Mouse (Mus musculus): ENCODE measurements around the gene Lman1l. TPM values are rescaled to one million over a fixed set of nuclear protein-coding genes. Genes with fewer than 3 reads are reported as not detected.

The Lman1l gene
- polyA plus RNA-seq, 1 experiment from 2014 or later = not detected

- no peak overlapping the region for H3K9ac ChIP-seq
- no peak overlapping the region for H3K4me2 ChIP-seq
- H3K4me1 ChIP-seq (replicated peaks) = no peaks in the 10 kb centered on the region
- H3K27me3 ChIP-seq = no peaks in the 10 kb centered on the region
- H3K27ac ChIP-seq = no peak overlapping the region
- peaks cover 23% of the 10 kb centered on the region; the same call in 1 of the 2 replicates for H3K36me3 ChIP-seq
- no peak overlapping the region for H3K4me3 ChIP-seq
- no peak for ATAC-seq (replicated peaks; ENCODE audit: insufficient number of reproducible peaks, insufficient read depth, low FRiP score, low read depth)
- no peaks in the 10 kb centered on the region for H3K9me3 ChIP-seq (replicated peaks)
Observed at GRCm38 (mm10) chr9:57574397-57574796, 46.2 kb downstream of the Lman1l start.

- H3K9ac ChIP-seq = no peak overlapping the region
- H3K27ac ChIP-seq = no peak overlapping the region
- ATAC-seq (replicated peaks; ENCODE audit: insufficient number of reproducible peaks, insufficient read depth, low FRiP score, low read depth) = no peak
- no peak overlapping the region for H3K4me3 ChIP-seq
- H3K4me2 ChIP-seq = no peak overlapping the region
- H3K27me3 ChIP-seq = no peaks in the 10 kb centered on the region
- no peaks in the 10 kb centered on the region for H3K9me3 ChIP-seq (replicated peaks)
- WGBS = 78% methylated on average over 6 of the region's 6 CpGs
- peaks cover 21% of the 10 kb centered on the region; the same call in 1 of the 2 replicates for H3K36me3 ChIP-seq
- peaks cover 21% of the 10 kb centered on the region for H3K4me1 ChIP-seq (replicated peaks)
Observed at GRCm38 (mm10) chr9:57568500-57568899, 52.1 kb downstream of the Lman1l start.

- H3K36me3 ChIP-seq = peaks cover 21% of the 10 kb centered on the region; the same call in 1 of the 2 replicates
- no peak for ATAC-seq (replicated peaks; ENCODE audit: insufficient number of reproducible peaks, insufficient read depth, low FRiP score, low read depth)
- no peaks in the 10 kb centered on the region for H3K27me3 ChIP-seq
- no peak overlapping the region for H3K27ac ChIP-seq
- no peaks in the 10 kb centered on the region for H3K9me3 ChIP-seq (replicated peaks)
- H3K4me1 ChIP-seq (replicated peaks) = peaks cover 35% of the 10 kb centered on the region
- H3K9ac ChIP-seq = no peak overlapping the region
- WGBS = 49% methylated on average over 8 of the region's 8 CpGs
- no peak overlapping the region for H3K4me3 ChIP-seq
- no peak overlapping the region for H3K4me2 ChIP-seq
Observed at GRCm38 (mm10) chr9:57566846-57567245, 53.7 kb downstream of the Lman1l start.

- Histone ChIP-seq H3K4me2 (no peak overlapping the region), H3K36me3 (peaks cover 12% of the 10 kb centered on the region; the same call in 1 of the 2 replicates), H3K4me3 (no peak overlapping the region), H3K9ac (no peak overlapping the region), H3K4me1 (replicated peaks) (peaks cover 43% of the 10 kb centered on the region), H3K9me3 (replicated peaks) (no peaks in the 10 kb centered on the region), H3K27me3 (no peaks in the 10 kb centered on the region), H3K27ac (peak overlapping the region; percentile 21; the same call in 1 of the 2 replicates)
- ATAC-seq (replicated peaks; ENCODE audit: insufficient number of reproducible peaks, insufficient read depth, low FRiP score, low read depth) = no peak
- 28% methylated on average over 10 of the region's 10 CpGs for WGBS
Observed at GRCm38 (mm10) chr9:57565741-57566221, 54.8 kb downstream of the Lman1l start.

GRCm38 (mm10) chr9:57564609-57565008, 56.0 kb downstream of the Lman1l start:
- H3K4me3 ChIP-seq = no peak overlapping the region
- no peaks in the 10 kb centered on the region for H3K27me3 ChIP-seq
- H3K36me3 ChIP-seq = peaks cover 12% of the 10 kb centered on the region; the same call in 1 of the 2 replicates
- peaks cover 47% of the 10 kb centered on the region for H3K4me1 ChIP-seq (replicated peaks)
- ATAC-seq (replicated peaks; ENCODE audit: insufficient number of reproducible peaks, insufficient read depth, low FRiP score, low read depth) = no peak
- no peak overlapping the region for H3K4me2 ChIP-seq
- no peak overlapping the region for H3K27ac ChIP-seq
- 89% methylated on average over 6 of the region's 6 CpGs for WGBS
- no peaks in the 10 kb centered on the region for H3K9me3 ChIP-seq (replicated peaks)
- H3K9ac ChIP-seq = no peak overlapping the region

- ATAC-seq (replicated peaks; ENCODE audit: insufficient number of reproducible peaks, insufficient read depth, low FRiP score, low read depth) = no peak
- peaks cover under 1% of the 10 kb centered on the region; the same call in 1 of the 2 replicates for H3K36me3 ChIP-seq
- no peak overlapping the region for H3K4me3 ChIP-seq
- WGBS = 51% methylated on average over 4 of the region's 4 CpGs
- peaks cover 47% of the 10 kb centered on the region for H3K4me1 ChIP-seq (replicated peaks)
- H3K27ac ChIP-seq = peak overlapping the region; percentile 61
- no peak overlapping the region; the same call in 1 of the 2 replicates for H3K9ac ChIP-seq
- H3K4me2 ChIP-seq = peak overlapping the region; percentile 82; the same call in 1 of the 2 replicates
- no peaks in the 10 kb centered on the region for H3K27me3 ChIP-seq
- no peaks in the 10 kb centered on the region for H3K9me3 ChIP-seq (replicated peaks)
Observed at GRCm38 (mm10) chr9:57562896-57563372, 57.6 kb downstream of the Lman1l start.

- Histone ChIP-seq H3K4me1 (replicated peaks) (peaks cover 42% of the 10 kb centered on the region), H3K9ac (0 out of 2 replicates have a peak overlapping the region, but pooled peaks have one; percentile 78), H3K9me3 (replicated peaks) (no peaks in the 10 kb centered on the region), H3K36me3 (no peaks in the 10 kb centered on the region), H3K4me3 (peak overlapping the region; percentile 71), H3K27ac (0 out of 2 replicates have a peak overlapping the region, but pooled peaks have one; percentile 80), H3K4me2 (peak overlapping the region; percentile 82), H3K27me3 (no peaks in the 10 kb centered on the region)
- no peak for ATAC-seq (replicated peaks; ENCODE audit: insufficient number of reproducible peaks, insufficient read depth, low FRiP score, low read depth)
- WGBS = 70% methylated on average over 13 of the region's 13 CpGs
Observed at GRCm38 (mm10) chr9:57561711-57562099, 58.9 kb downstream of the Lman1l start.

- Histone ChIP-seq H3K9ac (peak within 1 kb of the TSS; percentile 78), H3K4me1 (replicated peaks) (peaks cover 38% of the 10 kb centered on the region), H3K4me2 (peak within 1 kb of the TSS; percentile 82), H3K27me3 (no peaks in the 10 kb centered on the region), H3K4me3 (peak within 1 kb of the TSS; percentile 71), H3K9me3 (replicated peaks) (no peaks in the 10 kb centered on the region), H3K36me3 (no peaks in the 10 kb centered on the region), H3K27ac (peak within 1 kb of the TSS; percentile 80)
- peak; percentile 98 for ATAC-seq (replicated peaks; ENCODE audit: insufficient number of reproducible peaks, insufficient read depth, low FRiP score, low read depth)
- WGBS = under 1% methylated on average over 37 of the region's 37 CpGs
Observed at GRCm38 (mm10) chr9:57560861-57561710, 59.5 kb downstream of the Lman1l start, which contains the start of gene Scamp2. Scamp2 (plus strand) TSS chr9:57560943.

GRCm38 (mm10) chr9:57560263-57560662, 60.3 kb downstream of the Lman1l start:
- Histone ChIP-seq H3K27ac (peak overlapping the region; percentile 80), H3K9me3 (replicated peaks) (no peaks in the 10 kb centered on the region), H3K4me2 (peak overlapping the region; percentile 82), H3K9ac (peak overlapping the region; percentile 78), H3K4me1 (replicated peaks) (peaks cover 30% of the 10 kb centered on the region), H3K36me3 (no peaks in the 10 kb centered on the region), H3K27me3 (no peaks in the 10 kb centered on the region), H3K4me3 (peak overlapping the region; percentile 71)
- 26% methylated on average over 7 of the region's 7 CpGs for WGBS
- no peak for ATAC-seq (replicated peaks; ENCODE audit: insufficient number of reproducible peaks, insufficient read depth, low FRiP score, low read depth)

GRCm38 (mm10) chr9:57559568-57559967, 61.0 kb downstream of the Lman1l start:
- Histone ChIP-seq H3K9me3 (replicated peaks) (no peaks in the 10 kb centered on the region), H3K9ac (no peak overlapping the region), H3K4me3 (no peak overlapping the region), H3K27ac (no peak overlapping the region), H3K36me3 (no peaks in the 10 kb centered on the region), H3K4me1 (replicated peaks) (peaks cover 26% of the 10 kb centered on the region), H3K4me2 (no peak overlapping the region), H3K27me3 (no peaks in the 10 kb centered on the region)
- no peak for ATAC-seq (replicated peaks; ENCODE audit: insufficient number of reproducible peaks, insufficient read depth, low FRiP score, low read depth)
- 55% methylated on average over 2 of the region's 2 CpGs for WGBS

- Histone ChIP-seq H3K4me3 (no peak overlapping the region), H3K4me1 (replicated peaks) (peaks cover 26% of the 10 kb centered on the region), H3K9me3 (replicated peaks) (no peaks in the 10 kb centered on the region), H3K9ac (no peak overlapping the region), H3K27me3 (no peaks in the 10 kb centered on the region), H3K36me3 (no peaks in the 10 kb centered on the region), H3K4me2 (no peak overlapping the region), H3K27ac (no peak overlapping the region)
- ATAC-seq (replicated peaks; ENCODE audit: insufficient number of reproducible peaks, insufficient read depth, low FRiP score, low read depth) = no peak
- WGBS = 75% methylated on average over 4 of the region's 4 CpGs
Observed at GRCm38 (mm10) chr9:57558625-57559024, 61.9 kb downstream of the Lman1l start.

Data from heart, embryonic 15.5 days (tissue).